Mouse (Mus musculus): ENCODE data around the gene Tssk6.

Tssk6 gene

DNA sequence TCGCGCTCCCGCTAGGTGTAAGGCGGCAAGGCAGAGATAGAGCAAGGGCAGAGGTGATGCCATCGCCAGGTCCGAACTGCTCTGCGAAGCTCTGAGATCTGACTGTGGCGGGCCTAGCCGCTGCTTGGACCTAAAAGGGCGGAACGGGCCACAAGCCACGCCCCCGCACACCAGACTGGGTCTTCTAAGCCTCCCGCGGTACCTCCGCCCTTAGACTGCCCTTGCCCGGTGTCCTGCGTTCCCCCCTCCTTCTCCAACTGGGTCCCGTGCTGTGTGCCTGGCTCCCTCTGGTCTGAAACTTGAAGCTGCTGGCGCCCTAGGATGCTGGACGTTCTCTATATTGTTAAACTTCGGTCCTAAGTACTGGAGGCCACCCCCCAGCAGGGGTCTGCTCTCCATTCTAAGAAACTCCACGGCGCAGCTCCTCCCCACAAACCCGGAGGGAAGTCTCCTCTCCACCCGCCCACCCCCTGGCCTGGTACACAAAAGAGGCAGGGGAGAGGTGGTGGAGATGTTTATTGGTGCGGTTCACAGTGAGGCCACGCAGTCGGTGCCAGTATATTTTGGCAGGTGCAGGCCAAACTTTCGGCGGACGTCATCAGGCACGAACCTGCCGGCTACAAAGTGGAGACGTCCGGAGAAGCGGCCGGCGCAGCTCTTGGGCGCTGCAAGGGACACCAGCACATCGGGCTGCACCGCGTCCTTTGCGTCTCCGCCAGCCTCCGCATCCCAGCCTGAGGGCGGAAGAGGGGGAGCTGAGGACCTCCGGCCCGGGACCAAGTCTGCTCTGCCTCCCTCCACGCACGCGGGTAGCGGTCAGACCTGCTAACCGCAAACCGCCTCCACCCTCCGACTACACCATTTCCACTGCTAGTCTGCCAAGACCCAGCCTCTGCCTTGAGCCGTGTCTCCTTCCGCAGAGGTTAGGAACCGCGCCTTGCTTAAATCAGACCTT lies 14.4 kb upstream of the Tssk6 start, which contains the start of gene Cilp2:
TSS of gene Cilp2 (minus strand) at position 399 of the 955 bp plus-strand sequence.
- DNase-seq = peak; percentile 58 to 70

DNA sequence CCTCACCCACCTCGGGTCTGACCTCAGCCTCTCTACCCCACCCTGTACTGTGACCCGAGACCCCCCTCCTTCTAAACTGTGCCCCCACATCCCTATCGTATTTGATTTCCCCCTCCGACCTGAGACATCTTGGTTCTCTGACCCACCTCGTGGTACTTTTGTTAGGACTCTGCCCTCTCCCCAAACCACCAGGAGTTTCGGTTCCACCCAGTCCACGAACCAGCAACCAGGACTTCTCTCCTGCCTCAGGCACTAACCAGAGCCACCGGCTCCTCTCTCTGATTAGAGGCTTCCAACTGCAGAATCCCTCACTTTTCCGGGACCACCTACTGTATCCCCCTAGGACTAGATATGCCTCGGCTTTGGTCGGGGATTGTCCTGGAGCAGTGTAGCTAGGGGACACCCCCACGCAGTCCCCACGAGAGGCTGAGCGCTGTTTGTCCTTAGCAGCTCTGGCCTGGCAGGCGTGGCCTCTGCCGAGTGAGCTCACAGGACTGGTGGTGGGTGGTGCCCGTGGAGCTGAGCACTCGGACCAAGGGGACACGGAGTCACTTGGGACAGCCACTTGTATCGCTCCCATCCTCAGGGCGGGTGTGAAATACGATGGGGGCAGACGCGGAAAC lies 13.6 kb upstream of the Tssk6 start:
- DNase-seq = peak in 1 of 2 experiments; percentile 42

DNA sequence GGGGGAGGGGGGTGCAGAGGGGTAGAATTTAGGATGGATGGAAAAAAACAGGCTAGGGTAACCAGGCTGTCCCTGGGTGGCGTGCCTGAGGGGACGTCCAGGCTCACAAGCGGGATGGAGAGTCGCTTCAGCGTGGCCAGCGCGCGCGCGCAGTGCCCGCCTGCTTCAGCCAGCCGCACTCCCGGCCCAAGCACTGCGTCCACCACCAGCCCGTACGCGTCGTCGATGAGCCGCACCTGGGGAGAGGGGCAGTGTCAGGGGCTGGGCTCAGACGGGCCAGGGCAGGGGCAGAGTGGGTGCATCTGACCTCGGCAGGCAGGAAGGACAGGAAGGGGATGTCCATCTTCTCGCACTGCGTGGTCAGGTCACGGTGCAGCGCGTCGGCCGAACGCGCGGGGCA lies 13.1 kb upstream of the Tssk6 start:
- peak in 1 of 2 experiments; percentile 46 for DNase-seq

DNA sequence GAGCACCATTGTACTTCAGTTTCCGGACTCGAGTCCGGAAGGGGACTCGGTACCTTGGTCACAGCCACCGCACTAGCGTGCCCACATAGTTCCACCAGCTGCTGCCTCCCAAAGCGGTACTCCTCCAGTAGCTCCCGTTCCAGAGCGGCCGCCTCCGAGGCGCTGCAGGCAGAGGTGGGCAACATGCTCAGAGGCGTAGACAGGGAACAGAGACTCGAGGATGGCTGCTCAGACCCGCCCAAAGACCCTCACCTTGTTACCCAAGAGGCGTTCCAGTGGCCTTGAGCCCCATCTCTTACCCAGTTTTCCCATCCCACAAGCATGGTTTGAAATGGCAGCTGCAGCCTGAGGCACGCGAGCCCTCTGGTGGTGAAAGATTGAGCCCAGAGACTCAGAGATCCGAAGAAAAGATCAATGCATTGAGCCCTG lies 11.2 kb upstream of the Tssk6 start:
- DNase-seq = peak in 1 of 2 experiments; percentile 73

DNA sequence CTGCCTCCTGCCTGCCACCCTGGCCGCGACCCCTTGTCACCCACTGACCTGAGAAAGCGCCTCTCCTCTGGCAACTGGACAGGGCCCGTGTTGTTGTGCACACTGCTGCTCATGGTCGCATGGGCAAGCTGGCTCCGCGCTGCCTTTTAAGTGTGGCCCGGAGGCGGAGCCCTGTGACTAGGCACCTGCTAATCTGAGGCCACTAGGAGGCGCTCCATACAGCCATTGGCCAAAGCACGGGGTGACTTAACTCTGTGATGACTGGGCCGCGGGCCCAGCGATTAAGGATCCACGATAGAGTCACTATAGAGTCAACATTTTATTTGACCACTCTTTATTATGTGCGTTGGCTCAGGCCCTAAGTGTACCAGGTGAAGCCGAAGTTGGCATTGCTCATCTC lies 8.1 kb upstream of the Tssk6 start:
- peak; percentile 43 to 81 for DNase-seq

DNA sequence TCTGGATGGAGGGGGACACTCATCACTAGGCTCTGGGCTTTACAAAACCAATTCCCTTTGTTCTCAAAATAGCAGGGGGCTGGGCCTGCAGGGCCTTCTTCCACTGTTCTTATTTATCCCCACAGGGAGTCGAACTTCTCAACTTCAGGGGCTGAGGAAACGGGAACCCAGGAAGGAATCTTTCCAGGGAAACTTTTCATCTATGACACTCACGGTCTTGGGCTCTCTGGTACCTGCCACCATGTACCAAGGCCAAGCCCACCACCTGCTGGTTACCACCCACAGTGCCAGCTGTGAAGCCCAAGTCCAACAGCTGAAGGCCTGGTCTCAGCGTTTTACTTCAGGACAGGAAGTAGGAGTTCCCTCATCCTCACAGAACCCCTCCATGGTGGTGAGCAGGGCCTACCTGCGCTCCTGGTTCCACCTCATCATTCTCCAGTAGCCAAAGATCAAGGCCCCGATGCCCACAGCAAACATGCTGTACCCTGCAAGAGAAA lies 7.1 kb upstream of the Tssk6 start:
- no peak for DNase-seq

DNA sequence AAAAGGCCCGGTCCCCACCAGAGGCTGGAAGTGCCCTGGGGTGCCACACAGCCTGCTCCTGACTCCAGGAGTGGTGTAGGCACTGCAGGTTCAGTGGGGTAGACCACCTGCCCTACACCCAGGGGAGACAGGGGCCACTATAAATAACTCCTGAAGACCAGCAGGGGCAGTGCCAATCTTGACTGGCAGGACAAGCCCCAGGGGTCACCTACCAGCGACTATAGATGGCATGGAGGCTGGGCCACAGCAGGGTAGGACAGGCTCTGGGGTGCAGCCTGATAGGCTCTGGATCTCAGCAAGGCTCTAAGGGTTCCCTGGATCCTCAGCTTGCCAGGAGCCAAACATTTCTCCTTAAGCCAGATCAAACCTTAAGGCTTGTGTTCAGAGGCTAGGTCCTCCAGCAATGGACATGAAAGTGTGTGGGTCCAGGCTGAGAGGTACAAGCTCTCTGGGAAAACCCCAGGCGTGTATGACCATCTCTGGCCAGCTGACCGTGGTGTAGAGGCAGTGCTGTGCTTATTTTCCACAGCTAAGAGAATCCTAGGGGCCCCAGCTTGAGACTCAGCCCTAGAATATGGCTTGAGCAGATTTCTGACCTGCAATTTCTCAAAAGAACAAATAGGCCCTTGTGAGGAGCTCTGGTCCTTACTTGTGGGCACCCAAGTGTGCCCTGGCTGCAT lies 6.1 kb upstream of the Tssk6 start:
- DNase-seq = no peak

DNA sequence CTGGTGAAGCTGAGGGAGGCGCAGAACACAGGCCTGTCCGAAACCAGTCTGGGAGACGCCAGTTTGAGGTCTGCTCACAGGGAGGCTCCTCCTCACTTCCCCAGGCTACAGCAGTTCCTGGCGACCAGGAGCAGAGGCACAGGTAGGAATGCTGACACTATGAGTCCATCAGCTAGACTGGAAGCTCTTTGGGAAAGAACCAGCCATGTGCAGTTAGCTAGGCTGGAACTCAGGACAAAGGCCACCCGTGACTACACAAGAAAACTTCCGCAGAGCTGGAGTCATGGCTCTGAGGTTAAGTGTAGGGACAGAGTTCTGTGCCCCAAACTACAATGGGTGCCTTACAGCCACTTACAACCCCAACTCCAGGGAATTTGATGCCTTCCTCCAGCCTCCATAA lies 4.1 kb upstream of the Tssk6 start:
- peak; percentile 54 to 62 for DNase-seq

DNA sequence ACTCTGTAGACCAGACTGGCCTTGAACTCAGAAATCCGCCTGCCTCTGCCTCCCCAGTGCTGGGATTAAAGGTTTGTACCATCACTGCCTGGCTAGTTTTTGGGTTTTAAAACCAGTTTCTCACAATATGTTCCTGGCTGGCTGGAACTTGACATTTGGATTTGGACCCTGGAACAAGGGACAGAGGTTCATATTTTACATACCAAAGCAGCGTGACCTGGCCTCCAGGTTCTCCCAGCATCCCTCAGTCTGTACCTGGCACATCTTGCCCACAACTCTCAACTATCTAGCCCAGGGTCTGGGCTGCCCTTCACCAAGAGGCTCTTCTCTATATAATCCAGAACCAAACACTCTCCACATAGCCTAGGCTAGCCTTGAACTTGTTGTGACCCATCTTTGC lies 2.1 kb upstream of the Tssk6 start:
- peak; percentile 45 to 61 for DNase-seq

DNA sequence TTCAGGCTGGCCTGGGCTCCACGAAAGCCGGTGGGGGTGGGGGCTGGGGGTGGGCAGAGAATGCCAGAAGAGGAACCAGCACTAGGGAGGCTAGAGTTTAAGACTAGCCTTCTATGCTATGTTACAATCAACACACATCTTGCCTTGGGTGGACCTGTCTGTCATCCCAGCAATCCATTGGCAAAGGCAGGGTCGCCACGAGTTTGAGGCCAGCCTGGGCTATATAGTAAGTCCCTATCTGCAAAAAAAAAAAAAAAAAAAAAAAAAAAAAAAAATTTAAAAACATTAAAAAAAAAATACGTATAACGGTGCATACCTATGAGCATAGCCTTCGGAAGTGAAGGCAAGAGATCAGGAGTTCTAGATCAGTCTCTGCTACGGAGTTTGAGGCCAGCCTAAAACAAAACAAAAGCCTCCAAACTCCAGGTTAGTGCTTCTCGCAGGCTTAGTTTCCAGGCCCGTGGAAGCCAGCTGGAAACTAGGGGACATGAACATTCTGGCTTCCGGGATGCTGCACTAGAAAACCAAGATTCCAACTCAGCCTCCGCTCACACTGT lies 1.0 kb upstream of the Tssk6 start:
- no peak for DNase-seq

DNA sequence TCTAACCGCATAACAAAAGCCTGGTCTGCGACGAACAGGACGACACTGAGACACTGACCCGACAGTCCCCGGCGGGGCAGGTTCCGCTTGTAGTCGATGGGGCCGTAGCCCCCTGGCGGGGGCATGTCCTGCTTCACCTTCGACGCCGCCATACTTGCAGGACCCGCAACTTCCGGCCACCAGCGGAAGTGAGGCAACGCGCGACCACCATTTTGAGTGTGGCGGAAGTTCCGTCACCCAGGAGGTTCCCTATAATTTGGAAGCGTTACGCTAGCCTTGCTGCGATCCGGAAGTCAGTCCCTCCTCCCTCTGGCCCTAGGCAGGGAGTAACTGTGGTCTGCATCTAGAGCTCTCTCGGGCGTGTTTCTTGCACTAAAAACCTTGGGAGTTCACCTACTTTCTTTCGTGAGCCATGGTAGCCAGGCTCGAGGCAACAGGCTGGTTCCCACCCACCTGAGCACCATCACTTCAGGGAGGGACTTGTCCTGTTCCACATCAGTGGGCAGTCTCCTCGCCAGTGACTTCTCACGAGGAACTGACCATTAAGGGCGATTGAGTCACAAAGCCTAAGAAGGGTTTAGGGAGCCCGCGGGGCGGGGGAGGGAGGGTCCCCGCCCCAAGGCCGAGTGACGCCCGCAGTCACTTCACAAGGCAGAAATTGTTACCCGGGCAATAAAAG lies 361 bp upstream of the Tssk6 start:
- DNase-seq = peak; percentile 97 to 98

DNA sequence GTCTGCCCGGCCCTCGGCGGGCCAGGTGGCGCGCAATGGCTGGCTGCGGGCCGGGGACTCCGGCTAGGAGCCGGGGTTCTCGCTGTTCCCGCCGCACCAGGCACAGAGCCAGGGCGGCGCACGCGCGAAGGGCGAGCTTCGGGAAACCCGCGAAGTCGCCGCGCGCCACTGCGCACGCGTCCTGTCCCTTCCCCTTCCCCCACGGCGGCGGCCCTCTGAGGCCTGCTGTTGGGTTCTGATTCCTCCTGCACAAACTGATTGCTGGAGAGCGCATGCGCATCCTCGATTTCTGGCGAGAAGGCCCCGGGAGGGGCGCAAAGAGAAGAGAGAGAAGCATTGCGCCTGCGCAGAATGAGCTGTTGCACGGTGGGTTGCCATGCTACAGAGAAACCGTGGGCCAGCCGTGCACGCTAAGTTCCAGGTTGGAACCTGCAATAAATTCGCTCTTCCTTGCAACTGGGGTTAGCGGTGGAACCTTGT lies 1.1 kb downstream of the Tssk6 start:
- DNase-seq = peak; percentile 99

DNA sequence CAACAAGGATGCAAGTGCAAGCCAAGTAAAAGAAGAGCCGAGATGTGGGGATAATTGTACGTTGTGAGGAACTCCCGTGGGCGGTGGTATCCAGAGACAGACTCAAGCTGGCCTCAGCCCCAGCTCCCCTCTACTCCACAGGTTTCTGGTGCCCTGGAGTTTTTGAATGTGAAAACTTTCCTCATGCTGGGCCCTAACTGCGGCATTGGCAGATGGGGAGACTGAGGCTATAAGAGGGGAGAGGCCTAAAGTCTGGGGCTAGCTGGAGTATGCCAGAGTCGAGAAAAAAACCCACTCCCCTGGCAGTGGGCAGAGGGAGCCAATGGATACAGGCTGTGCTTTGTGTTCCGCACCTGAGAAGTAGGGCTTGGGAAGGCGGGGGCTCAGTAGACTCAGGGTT lies 2.1 kb downstream of the Tssk6 start:
- no peak for DNase-seq

DNA sequence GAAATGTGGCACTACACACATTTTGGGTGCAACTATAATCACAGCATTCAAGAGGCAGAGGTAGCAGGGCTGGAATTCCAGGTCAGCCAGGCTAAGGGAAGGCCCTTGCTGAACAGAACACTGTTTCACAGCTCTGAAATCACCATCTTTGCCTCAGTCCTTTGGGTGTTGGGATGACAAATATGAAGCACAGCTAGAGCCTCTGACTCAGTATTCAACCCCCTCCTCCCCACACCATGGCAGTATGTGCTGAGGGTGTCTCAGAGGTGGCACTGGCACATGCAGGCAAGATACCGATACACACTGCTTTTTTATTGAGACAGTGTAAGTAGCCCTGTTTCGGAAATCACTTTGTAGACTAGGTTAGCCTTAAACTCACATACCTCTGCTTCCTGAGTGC lies 4.3 kb downstream of the Tssk6 start:
- no peak for DNase-seq

DNA sequence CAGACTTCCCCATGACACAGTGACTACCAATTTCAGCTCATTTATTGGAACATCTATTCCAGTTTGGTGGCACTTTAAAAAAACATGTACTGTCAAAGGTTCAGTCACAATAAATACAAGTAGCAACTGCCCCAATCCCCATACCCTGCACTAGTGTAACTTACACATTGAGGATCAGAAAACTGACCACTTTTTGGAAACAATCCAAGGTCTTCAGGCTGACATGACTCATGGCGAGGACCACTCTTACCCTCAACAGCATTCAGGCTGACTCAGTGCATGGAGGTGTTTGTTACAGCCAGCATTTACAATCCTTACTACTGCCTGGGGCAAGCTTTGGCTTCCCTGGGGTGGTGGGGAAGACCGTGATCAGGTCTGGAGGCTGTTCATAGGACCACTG lies 5.1 kb downstream of the Tssk6 start:
- DNase-seq = no peak

DNA sequence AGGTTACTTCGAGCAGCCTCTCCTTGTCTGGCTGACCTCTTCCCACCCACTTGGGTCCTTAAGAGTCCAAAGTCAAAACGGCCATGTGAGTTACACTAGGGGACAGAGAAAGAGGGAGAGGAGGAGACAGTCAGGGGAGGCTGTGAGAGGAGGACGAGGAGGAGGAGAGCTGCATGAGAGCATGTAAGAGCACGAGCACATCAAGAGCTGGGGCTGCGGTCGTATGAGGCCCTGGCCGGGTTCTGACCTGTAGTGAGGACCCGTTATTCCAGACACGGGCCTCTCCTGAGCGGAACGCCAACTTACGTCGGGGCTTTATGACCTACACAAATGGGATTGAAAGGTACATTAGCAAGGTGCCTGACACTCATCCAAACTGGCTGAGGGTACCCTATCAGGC lies 9.9 kb downstream of the Tssk6 start:
- DNase-seq = no peak

DNA sequence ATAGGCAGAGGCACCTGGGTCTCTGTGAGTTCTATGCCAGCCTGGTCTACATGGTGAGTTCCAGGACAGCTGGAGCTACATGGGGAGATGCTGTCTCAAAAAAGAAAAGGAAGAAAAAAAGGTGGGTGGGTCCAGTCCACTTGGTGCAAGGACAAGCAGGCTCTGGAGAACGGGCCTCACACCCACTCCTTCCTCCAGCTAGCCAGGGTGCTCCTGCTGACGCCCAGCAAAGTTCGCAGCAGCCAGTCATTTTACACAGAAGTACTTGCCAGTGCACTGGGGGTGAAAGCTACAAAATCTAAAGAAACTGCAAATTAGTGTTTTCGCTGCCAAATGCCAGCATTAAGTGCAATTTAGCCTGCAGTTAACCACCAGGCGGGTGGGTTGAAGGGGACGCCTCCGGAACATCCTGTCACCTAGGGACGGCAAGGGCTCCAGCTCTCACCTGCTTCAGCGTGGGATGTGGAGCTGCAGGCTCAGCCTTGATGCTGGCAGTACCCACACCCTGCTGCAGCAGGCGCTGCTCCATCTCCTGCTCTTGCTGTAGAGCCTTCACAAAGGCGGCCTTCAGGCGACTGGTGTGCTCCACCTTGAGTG lies 10.6 kb downstream of the Tssk6 start:
- no peak for DNase-seq

DNA sequence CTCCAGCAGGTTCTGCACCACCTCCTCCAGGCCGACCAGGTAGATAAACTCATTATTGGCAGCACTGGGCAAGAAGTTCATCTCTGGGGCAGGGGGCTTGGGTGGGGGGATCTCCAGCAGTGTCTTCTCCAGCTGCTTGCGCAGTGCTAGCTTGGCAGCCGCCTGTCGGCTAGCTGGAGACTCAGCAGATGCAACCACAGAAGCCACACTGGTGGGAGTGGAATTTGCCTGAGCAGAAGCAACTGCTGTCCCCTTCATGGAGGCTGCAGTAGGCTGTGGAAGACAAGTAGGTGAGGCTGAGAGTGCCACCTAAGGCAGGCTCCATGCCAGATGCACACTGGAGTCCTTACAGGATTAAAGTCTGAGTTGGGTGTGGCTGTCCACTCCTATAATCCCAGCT lies 12.5 kb downstream of the Tssk6 start:
- DNase-seq = no peak

DNA sequence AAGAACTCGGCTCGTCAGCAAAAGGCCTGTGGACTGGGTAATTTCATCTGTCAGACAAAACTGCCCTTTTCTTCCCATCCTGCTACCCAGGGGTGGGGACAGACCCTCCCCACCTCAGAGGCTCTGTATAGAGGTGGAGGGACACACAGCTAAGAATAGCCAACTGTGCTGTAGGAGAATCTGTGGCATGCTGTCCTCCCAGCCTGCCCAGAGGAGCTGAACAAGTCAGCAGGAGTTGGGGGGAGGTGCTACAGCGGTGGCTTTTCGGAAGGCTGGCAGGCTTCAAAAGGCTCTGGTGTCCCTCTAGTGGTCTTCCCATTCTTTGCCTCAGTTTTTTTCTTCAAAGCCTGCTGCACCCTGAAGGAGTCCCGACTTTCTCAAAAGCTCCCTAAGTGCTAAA lies 13.8 kb downstream of the Tssk6 start:
- DNase-seq = no peak

DNA sequence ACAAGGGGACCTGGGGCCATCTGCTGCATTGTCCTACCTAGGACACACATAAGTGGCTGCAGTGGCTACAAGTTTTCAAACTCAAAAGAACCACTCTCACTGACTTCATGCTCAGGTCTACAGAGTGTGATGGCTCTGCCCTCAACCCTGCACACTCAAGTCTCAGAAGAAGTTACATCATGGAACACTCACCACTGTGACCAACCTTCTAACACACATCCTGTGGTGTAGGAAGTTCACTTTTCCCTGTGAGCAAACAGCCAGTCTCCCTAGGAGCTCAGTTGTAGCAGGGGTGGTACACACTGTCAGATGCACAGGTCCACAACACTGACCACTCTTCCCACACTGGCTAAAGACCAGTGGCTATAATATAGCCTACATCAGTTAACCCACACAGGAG lies 16.5 kb downstream of the Tssk6 start:
- DNase-seq = no peak

DNA sequence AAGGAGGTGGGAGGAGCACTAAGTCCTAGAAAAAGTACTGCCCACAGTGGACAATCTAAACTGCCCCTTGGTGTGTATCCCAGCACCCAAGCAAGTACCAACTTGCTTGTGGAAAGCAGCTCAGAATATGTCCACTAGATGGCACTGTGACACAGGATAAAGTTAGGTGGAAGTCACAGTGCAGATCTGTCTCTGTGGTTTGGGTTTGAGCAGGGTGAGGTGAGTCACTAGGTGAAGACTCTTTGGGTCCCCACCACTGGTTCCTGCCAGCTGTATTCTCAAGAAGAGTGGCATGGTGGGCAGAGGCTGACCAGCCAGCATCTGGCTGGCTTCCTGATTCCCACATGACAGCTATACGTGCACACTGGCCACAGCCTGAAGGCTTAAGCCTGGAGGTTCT lies 17.0 kb downstream of the Tssk6 start:
- peak; percentile 83 to 85 for DNase-seq

All from kidney, postnatal 36 days (tissue).